Mouse (Mus musculus) myocyte (in vitro differentiated cells): ENCODE data around the gene Galc. TPM values are rescaled to one million over a fixed set of nuclear protein-coding genes. Genes with fewer than 3 reads are reported as not detected.

ENCODE experiments used
- H3K27me3 ChIP-seq: one replicate; pipeline ENCODE4 v1.6.1; 2011; ENCODE audit not compliant: control insufficient read depth, insufficient read depth, insufficient read length
- H3K36me3 ChIP-seq: one replicate; pipeline ENCODE4 v1.6.1; 2011; ENCODE audit not compliant: control insufficient read depth, insufficient read depth
- H3K4me2 ChIP-seq: one replicate; pipeline ENCODE4 v1.6.1; 2011; ENCODE audit warnings: low read depth, control low read depth
- H3K4me3 ChIP-seq: one replicate; pipeline ENCODE4 v1.5.1; 2011; ENCODE audit warnings: mild to moderate bottlenecking, control low read depth, moderate library complexity
- H3K79me2 ChIP-seq: one replicate; pipeline ENCODE4 v1.6.1; 2011; ENCODE audit not compliant: control insufficient read depth, insufficient read depth
- H3ac ChIP-seq: one replicate; pipeline ENCODE4 v1.6.1; 2011; ENCODE audit not compliant: control insufficient read depth, insufficient read length
- CEBPB ChIP-seq: IDR thresholded peaks from 2 replicates; pipeline ENCODE4 v1.6.1; 2011; ENCODE audit warnings: mild to moderate bottlenecking, moderate library complexity; ENCODE audit not compliant: poor library complexity, insufficient read depth, severe bottlenecking
- E2F4 ChIP-seq: IDR thresholded peaks from one replicate; pipeline ENCODE4 v1.6.1; 2011; ENCODE audit warnings: mild to moderate bottlenecking, control low read depth, moderate library complexity; ENCODE audit not compliant: insufficient read depth
- MAX ChIP-seq: IDR thresholded peaks from one replicate; pipeline ENCODE4 v1.6.1; 2011; ENCODE audit warnings: low read depth, mild to moderate bottlenecking, control low read depth
- MYOD1 ChIP-seq, 3 experiments: IDR thresholded peaks; one replicate each; pipeline ENCODE4 v1.6.1; 2011; ENCODE audit warnings: control low read depth in 2 of 3, low read depth in 2 of 3, mild to moderate bottlenecking in 2 of 3, moderate library complexity in 1 of 3; ENCODE audit not compliant: insufficient read length in 2 of 3, control insufficient read depth in 1 of 3
- MYOG ChIP-seq, 3 experiments: IDR thresholded peaks; one replicate each; pipeline ENCODE4 v1.6.1; 2011; ENCODE audit warnings: control low read depth in 2 of 3, low read depth in 2 of 3, mild to moderate bottlenecking in 2 of 3; ENCODE audit not compliant: insufficient read length in 2 of 3, control insufficient read depth in 1 of 3, insufficient read depth in 1 of 3
- POLR2A ChIP-seq: IDR thresholded peaks from one replicate; pipeline ENCODE4 v1.6.1; 2011; ENCODE audit warnings: low read depth, mild to moderate bottlenecking, control low read depth, moderate library complexity; ENCODE audit not compliant: insufficient read length
- POLR2AphosphoS2 ChIP-seq: IDR thresholded peaks from one replicate; pipeline ENCODE4 v1.6.1; 2011; ENCODE audit warnings: low read depth, control low read depth; ENCODE audit not compliant: insufficient read length
- REST ChIP-seq: IDR thresholded peaks from one replicate; pipeline ENCODE4 v1.6.1; 2011; ENCODE audit warnings: mild to moderate bottlenecking, control low read depth, moderate library complexity; ENCODE audit not compliant: insufficient read depth, insufficient read length
- SRF ChIP-seq: IDR thresholded peaks from one replicate; pipeline ENCODE4 v1.6.1; 2011; ENCODE audit warnings: low read depth; ENCODE audit not compliant: control insufficient read depth, insufficient read length
- TCF12 ChIP-seq: IDR thresholded peaks from one replicate; pipeline ENCODE4 v1.6.1; 2011; ENCODE audit warnings: mild to moderate bottlenecking, control low read depth; ENCODE audit not compliant: poor library complexity, insufficient read depth, severe bottlenecking
- TCF3 ChIP-seq: IDR thresholded peaks from one replicate; pipeline ENCODE4 v1.6.1; 2011; ENCODE audit warnings: low read depth, control low read depth; ENCODE audit not compliant: insufficient read length
- USF1 ChIP-seq: IDR thresholded peaks from one replicate; pipeline ENCODE4 v1.6.1; 2011; ENCODE audit warnings: low read depth, mild to moderate bottlenecking, control low read depth, moderate library complexity
- polyA plus RNA-seq: library from polyadenylated mRNA; unstranded; fragments of >200 nt; fragmentation: generic; extraction: Trizol; gene quantifications from one replicate; pipeline ENCODE4 v1.2.1, GENCODE M21; 2012; ENCODE audit warnings: missing spikeins

Galc gene
- polyA plus RNA-seq, 1 experiment, result 6.6 TPM

- TF ChIP-seq POLR2AphosphoS2, result no peak
- TF ChIP-seq REST, result no peak
- TF ChIP-seq USF1, result no peak
- no peak overlapping the region for H3ac ChIP-seq
- no peaks in the 10 kb centered on the region for H3K79me2 ChIP-seq
- H3K4me2 ChIP-seq, result no peak overlapping the region
- no peaks in the 10 kb centered on the region for H3K36me3 ChIP-seq
- H3K4me3 ChIP-seq, result no peak overlapping the region
- peaks cover 6% of the 10 kb centered on the region for H3K27me3 ChIP-seq
Observed at GRCm38 (mm10) chr12:98181729-98182128, 77.5 kb downstream of the Galc start.

DNA sequence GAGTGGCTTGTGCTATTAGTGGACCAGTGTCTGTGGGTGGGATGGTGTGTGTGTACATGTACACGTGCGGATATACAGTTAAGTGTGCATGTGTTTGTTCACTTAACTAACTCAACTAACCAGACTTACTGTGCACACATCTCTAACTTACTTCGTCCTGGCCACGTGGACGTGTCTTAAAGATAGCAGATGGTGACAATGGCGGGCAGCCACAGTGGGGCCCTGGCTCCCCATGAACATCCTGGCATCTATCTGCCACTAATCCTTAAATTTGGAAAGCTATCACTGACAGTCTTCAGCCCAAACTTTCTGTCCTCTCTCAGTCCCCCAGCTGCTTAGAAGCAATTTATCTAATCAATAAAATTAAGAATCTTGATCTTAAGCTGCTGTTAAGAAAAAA, 78.5 kb downstream of the Galc start:
- H3K79me2 ChIP-seq, result no peaks in the 10 kb centered on the region
- no peak overlapping the region for H3K4me3 ChIP-seq
- peaks cover 6% of the 10 kb centered on the region for H3K27me3 ChIP-seq
- H3K4me2 ChIP-seq, result no peak overlapping the region
- H3ac ChIP-seq, result no peak overlapping the region
- no peaks in the 10 kb centered on the region for H3K36me3 ChIP-seq
- TF ChIP-seq E2F4 (no peak), USF1 (no peak), MYOD1 (IDR thresholded peaks at IDR 0.05; ENCODE audit: control insufficient read depth in 1 of 3, insufficient read length in 2 of 3, low read depth in 2 of 3) (no peak), MAX (no peak), TCF3 (no peak), SRF (no peak), POLR2A (no peak), CEBPB (no peak), POLR2AphosphoS2 (no peak), TCF12 (no peak)

DNA sequence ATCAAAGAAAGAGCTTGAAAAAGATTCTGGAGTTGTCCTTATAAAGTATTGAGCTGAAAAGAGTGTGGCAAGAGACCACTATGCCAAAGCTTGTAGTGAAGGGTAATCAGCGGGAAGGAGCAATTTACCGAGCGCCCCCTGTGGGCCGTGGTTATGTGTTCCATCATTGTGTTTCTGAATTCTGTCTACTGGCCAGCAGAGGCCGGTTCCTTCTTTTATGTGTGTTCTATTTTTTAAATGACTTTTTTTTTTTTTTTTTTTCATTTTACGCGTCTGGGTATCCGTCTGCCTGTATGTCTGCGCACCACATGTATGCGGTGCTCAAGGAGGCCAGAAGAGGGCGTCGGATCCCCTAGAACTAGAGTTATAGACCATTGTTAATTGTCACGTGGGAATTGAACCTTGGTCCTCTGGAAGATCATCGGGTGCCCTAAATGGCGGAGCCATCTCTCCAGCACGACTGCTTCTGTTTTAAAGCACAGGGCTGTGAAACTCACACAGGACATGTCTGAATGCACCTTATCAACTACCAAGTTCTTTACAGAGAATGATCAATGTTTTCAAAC, 78.9 kb downstream of the Galc start:
- no peaks in the 10 kb centered on the region for H3K79me2 ChIP-seq
- TF ChIP-seq MAX (no peak), POLR2A (no peak), MYOG (IDR thresholded peaks at IDR 0.05; ENCODE audit: control insufficient read depth in 1 of 3, insufficient read depth in 1 of 3, insufficient read length in 2 of 3, low read depth in 2 of 3) (no peak), USF1 (no peak), SRF (no peak), MYOD1 (IDR thresholded peaks at IDR 0.05; ENCODE audit: control insufficient read depth in 1 of 3, insufficient read length in 2 of 3, low read depth in 2 of 3) (no peak), TCF3 (no peak), TCF12 (no peak), CEBPB (no peak), E2F4 (no peak), POLR2AphosphoS2 (no peak), REST (no peak)

GRCm38 (mm10) chr12:98179496-98179895, 79.8 kb downstream of the Galc start:
- no peak overlapping the region for H3K4me3 ChIP-seq
- H3K36me3 ChIP-seq, result no peaks in the 10 kb centered on the region
- H3K27me3 ChIP-seq, result peaks cover 6% of the 10 kb centered on the region
- TF ChIP-seq TCF12 (no peak), REST (no peak), USF1 (no peak), TCF3 (no peak), MYOG (IDR thresholded peaks at IDR 0.05; ENCODE audit: control insufficient read depth in 1 of 3, insufficient read depth in 1 of 3, insufficient read length in 2 of 3, low read depth in 2 of 3) (no peak), POLR2AphosphoS2 (no peak), CEBPB (no peak), SRF (no peak), MAX (no peak), MYOD1 (IDR thresholded peaks at IDR 0.05; ENCODE audit: control insufficient read depth in 1 of 3, insufficient read length in 2 of 3, low read depth in 2 of 3) (no peak), E2F4 (no peak)
- H3K4me2 ChIP-seq, result no peak overlapping the region
- H3K79me2 ChIP-seq, result no peaks in the 10 kb centered on the region
- H3ac ChIP-seq, result no peak overlapping the region

More for the DNA sequence above, 78.9 kb downstream of the Galc start:
- no peaks in the 10 kb centered on the region for H3K36me3 ChIP-seq
- no peak overlapping the region for H3ac ChIP-seq
- H3K27me3 ChIP-seq, result peaks cover 6% of the 10 kb centered on the region
- no peak overlapping the region for H3K4me2 ChIP-seq
- no peak overlapping the region for H3K4me3 ChIP-seq

DNA sequence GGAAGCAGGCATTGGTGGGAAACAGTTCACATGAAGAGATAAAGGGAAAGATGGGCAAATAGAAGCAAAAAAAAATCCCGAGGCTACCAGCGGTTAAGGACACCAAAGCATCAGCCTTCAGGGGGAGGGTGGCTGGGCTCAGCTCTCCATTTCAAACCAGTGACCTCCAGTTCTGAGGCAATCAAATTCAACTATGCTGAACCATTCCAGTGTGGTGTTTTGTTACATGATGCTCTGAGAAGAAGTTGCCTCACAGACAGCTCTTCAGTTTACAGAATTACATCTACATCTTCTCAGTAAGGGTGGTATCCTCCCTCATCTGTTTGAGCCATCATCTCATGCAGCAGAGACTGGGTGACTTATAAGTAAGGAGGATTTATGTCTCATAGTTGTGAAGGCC, 82.6 kb downstream of the Galc start:
- H3K4me2 ChIP-seq, result no peak overlapping the region
- H3K4me3 ChIP-seq, result no peak overlapping the region
- H3K27me3 ChIP-seq, result no peaks in the 10 kb centered on the region
- no peak for TF ChIP-seq MYOG (IDR thresholded peaks at IDR 0.05; ENCODE audit: control insufficient read depth in 1 of 3, insufficient read depth in 1 of 3, insufficient read length in 2 of 3, low read depth in 2 of 3)
- no peak for TF ChIP-seq POLR2A
- TF ChIP-seq POLR2AphosphoS2, result no peak
- no peak for TF ChIP-seq TCF3
- no peak for TF ChIP-seq MYOD1 (IDR thresholded peaks at IDR 0.05; ENCODE audit: control insufficient read depth in 1 of 3, insufficient read length in 2 of 3, low read depth in 2 of 3)
- TF ChIP-seq E2F4, result no peak
- no peak for TF ChIP-seq REST
- TF ChIP-seq MAX, result no peak
- TF ChIP-seq CEBPB, result no peak
- TF ChIP-seq USF1, result no peak
- no peak for TF ChIP-seq SRF
- no peak for TF ChIP-seq TCF12
- H3K36me3 ChIP-seq, result no peaks in the 10 kb centered on the region
- no peaks in the 10 kb centered on the region for H3K79me2 ChIP-seq
- H3ac ChIP-seq, result no peak overlapping the region
